Mouse (Mus musculus) stomach, embryonic 15.5 days (tissue): ENCODE measurements around the gene Ggact. TPM values are rescaled to one million over a fixed set of nuclear protein-coding genes. Genes with fewer than 3 reads are reported as not detected.
A peak's percentile ranks its signal among the peaks of the same experiment; 100 is the strongest.

Experiments
- ATAC-seq: fragments of 200-750 bp; cut with Nextera tagmentation; 2 replicates; pipeline ENCODE4 v1.8.0; 2017; ENCODE audit warnings: low read depth, moderate number of reproducible peaks, moderate TSS enrichment; ENCODE audit not compliant: insufficient read depth, low FRiP score
- H3K27ac ChIP-seq: fragments of 300-500 bp; sonication (generic); 2 replicates; pipeline ENCODE4 v1.5.1; 2015; ENCODE audit warnings: mild to moderate bottlenecking, inconsistent platforms
- H3K27me3 ChIP-seq: fragments of 300-500 bp; sonication (generic); replicated peaks from 2 replicates; pipeline ENCODE4 v1.6.1; 2015; ENCODE audit warnings: inconsistent platforms
- H3K36me3 ChIP-seq: fragments of 300-500 bp; sonication (generic); 2 replicates; pipeline ENCODE4 v1.6.1; 2015; ENCODE audit warnings: inconsistent platforms
- H3K4me1 ChIP-seq: fragments of 300-500 bp; sonication (generic); 2 replicates; pipeline ENCODE4 v1.6.1; 2015; ENCODE audit warnings: inconsistent platforms
- H3K4me2 ChIP-seq: fragments of 300-500 bp; sonication (generic); 2 replicates; pipeline ENCODE4 v1.6.1; 2015; ENCODE audit warnings: mild to moderate bottlenecking, inconsistent platforms
- H3K4me3 ChIP-seq: fragments of 300-500 bp; sonication (generic); replicated peaks from 2 replicates; pipeline ENCODE4 v1.5.1; 2015; ENCODE audit warnings: inconsistent platforms
- H3K9ac ChIP-seq: fragments of 300-500 bp; sonication (generic); 2 replicates; pipeline ENCODE4 v1.6.1; 2015; ENCODE audit warnings: inconsistent platforms
- H3K9me3 ChIP-seq: fragments of 300-500 bp; sonication (generic); 2 replicates; pipeline ENCODE4 v1.6.1; 2016; ENCODE audit warnings: inconsistent platforms
- WGBS: fragments of 180-500 bp; shearing (Covaris S2); methylation state at CpG from one replicate; pipeline ENCODE4 v1.1.7; 2015; 5-methylcytosine and 5-hydroxymethylcytosine counted together
- polyA plus RNA-seq: library from polyadenylated mRNA; unstranded; fragments of >200 nt; fragmentation: Nextera tagmentation; extraction: Ambion mirVana; gene quantifications from 2 replicates; pipeline ENCODE4 v1.2.1, GENCODE M21; 2015

Ggact gene
- polyA plus RNA-seq, 1 experiment from 2014 or later: 32.7 TPM

GRCm38 (mm10) chr14:122881699-122882098 lies 31.9 kb downstream of the Ggact start:
- Histone ChIP-seq H3K4me1 (0 out of 2 replicates have a peak, but pooled peaks cover 9% of the 10 kb centered on the region), H3K27me3 (no peaks in the 10 kb centered on the region), H3K9ac (no peak overlapping the region), H3K4me3 (no peak overlapping the region), H3K36me3 (0 out of 2 replicates have a peak, but pooled peaks cover 2% of the 10 kb centered on the region), H3K27ac (no peak overlapping the region), H3K4me2 (no peak overlapping the region), H3K9me3 (no peaks in the 10 kb centered on the region)
- no peak for ATAC-seq
- 79% methylated on average over 2 of the region's 2 CpGs for WGBS

- no peaks in the 10 kb centered on the region for H3K27me3 ChIP-seq
- H3K9me3 ChIP-seq: no peaks in the 10 kb centered on the region
- no peak overlapping the region for H3K27ac ChIP-seq
- no peak overlapping the region for H3K9ac ChIP-seq
- WGBS: 77% methylated on average over 7 of the region's 7 CpGs
- no peak for ATAC-seq
- H3K4me1 ChIP-seq: 0 out of 2 replicates have a peak, but pooled peaks cover 9% of the 10 kb centered on the region
- H3K4me2 ChIP-seq: no peak overlapping the region
- no peak overlapping the region for H3K4me3 ChIP-seq
- no peaks in the 10 kb centered on the region for H3K36me3 ChIP-seq
Observed at GRCm38 (mm10) chr14:122880291-122880690, 33.3 kb downstream of the Ggact start.

- no peak for ATAC-seq
- no peak overlapping the region for H3K27ac ChIP-seq
- 86% methylated on average over 3 of the region's 3 CpGs for WGBS
- H3K36me3 ChIP-seq: no peaks in the 10 kb centered on the region
- H3K9me3 ChIP-seq: no peaks in the 10 kb centered on the region
- H3K4me1 ChIP-seq: 0 out of 2 replicates have a peak, but pooled peaks cover 3% of the 10 kb centered on the region
- no peaks in the 10 kb centered on the region for H3K27me3 ChIP-seq
- H3K4me2 ChIP-seq: no peak overlapping the region
- no peak overlapping the region for H3K9ac ChIP-seq
- H3K4me3 ChIP-seq: no peak overlapping the region
Observed at GRCm38 (mm10) chr14:122877787-122878186, 35.8 kb downstream of the Ggact start.

GRCm38 (mm10) chr14:122876723-122877122 lies 36.8 kb downstream of the Ggact start:
- Histone ChIP-seq H3K4me3 (no peak overlapping the region), H3K27ac (no peak overlapping the region), H3K9me3 (no peaks in the 10 kb centered on the region), H3K27me3 (no peaks in the 10 kb centered on the region), H3K36me3 (no peaks in the 10 kb centered on the region), H3K4me1 (no peaks in the 10 kb centered on the region), H3K4me2 (no peak overlapping the region), H3K9ac (no peak overlapping the region)
- ATAC-seq: no peak
- 72% methylated on average over 7 of the region's 7 CpGs for WGBS

GRCm38 (mm10) chr14:122876163-122876562 lies 37.4 kb downstream of the Ggact start:
- H3K27ac ChIP-seq: no peak overlapping the region
- H3K9ac ChIP-seq: no peak overlapping the region
- H3K36me3 ChIP-seq: no peaks in the 10 kb centered on the region
- H3K27me3 ChIP-seq: no peaks in the 10 kb centered on the region
- H3K9me3 ChIP-seq: no peaks in the 10 kb centered on the region
- no peak overlapping the region for H3K4me2 ChIP-seq
- H3K4me1 ChIP-seq: no peaks in the 10 kb centered on the region
- peak; percentile 77; the same call in 1 of the 2 replicates for ATAC-seq
- no peak overlapping the region for H3K4me3 ChIP-seq
- WGBS: 2% methylated on average over 6 of the region's 6 CpGs

- no peaks in the 10 kb centered on the region for H3K4me1 ChIP-seq
- 74% methylated on average over 6 of the region's 6 CpGs for WGBS
Observed at GRCm38 (mm10) chr14:122875636-122876035, 37.9 kb downstream of the Ggact start.

GRCm38 (mm10) chr14:122875056-122875455 lies 38.5 kb downstream of the Ggact start:
- ATAC-seq: no peak
- H3K4me1 ChIP-seq: no peaks in the 10 kb centered on the region
- no peaks in the 10 kb centered on the region for H3K9me3 ChIP-seq
- no peak overlapping the region for H3K27ac ChIP-seq
- WGBS: 83% methylated on average over 8 of the region's 8 CpGs
- no peaks in the 10 kb centered on the region for H3K27me3 ChIP-seq
- no peaks in the 10 kb centered on the region for H3K36me3 ChIP-seq
- no peak overlapping the region for H3K9ac ChIP-seq
- H3K4me2 ChIP-seq: no peak overlapping the region
- no peak overlapping the region for H3K4me3 ChIP-seq

More at GRCm38 (mm10) chr14:122875636-122876035, 37.9 kb downstream of the Ggact start:
- ATAC-seq: no peak
- Histone ChIP-seq H3K4me3 (no peak overlapping the region), H3K4me2 (no peak overlapping the region), H3K36me3 (no peaks in the 10 kb centered on the region), H3K9ac (no peak overlapping the region), H3K9me3 (no peaks in the 10 kb centered on the region), H3K27me3 (no peaks in the 10 kb centered on the region), H3K27ac (no peak overlapping the region)

- Histone ChIP-seq H3K36me3 (no peaks in the 10 kb centered on the region), H3K4me3 (no peak overlapping the region), H3K27me3 (no peaks in the 10 kb centered on the region), H3K9ac (no peak overlapping the region), H3K9me3 (no peaks in the 10 kb centered on the region), H3K4me2 (no peak overlapping the region), H3K27ac (no peak overlapping the region), H3K4me1 (no peaks in the 10 kb centered on the region)
- WGBS: 66% methylated on average over 6 of the region's 6 CpGs
- ATAC-seq: no peak
Observed at GRCm38 (mm10) chr14:122872612-122873011, 40.9 kb downstream of the Ggact start.

GRCm38 (mm10) chr14:122871841-122872580 lies 41.5 kb downstream of the Ggact start:
- H3K9me3 ChIP-seq: no peaks in the 10 kb centered on the region
- H3K4me1 ChIP-seq: no peaks in the 10 kb centered on the region
- ATAC-seq: no peak
- no peak overlapping the region for H3K4me3 ChIP-seq
- H3K9ac ChIP-seq: no peak overlapping the region
- no peak overlapping the region for H3K4me2 ChIP-seq
- no peaks in the 10 kb centered on the region for H3K36me3 ChIP-seq
- H3K27ac ChIP-seq: no peak overlapping the region
- WGBS: 49% methylated on average over 4 of the region's 4 CpGs
- H3K27me3 ChIP-seq: no peaks in the 10 kb centered on the region

- no peak for ATAC-seq
- no peak overlapping the region for H3K4me2 ChIP-seq
- no peaks in the 10 kb centered on the region for H3K4me1 ChIP-seq
- no peaks in the 10 kb centered on the region for H3K36me3 ChIP-seq
- no peak overlapping the region for H3K9ac ChIP-seq
- H3K9me3 ChIP-seq: no peaks in the 10 kb centered on the region
- no peaks in the 10 kb centered on the region for H3K27me3 ChIP-seq
- no peak overlapping the region for H3K4me3 ChIP-seq
- 68% methylated on average over 6 of the region's 6 CpGs for WGBS
- H3K27ac ChIP-seq: no peak overlapping the region
Observed at GRCm38 (mm10) chr14:122869831-122870230, 43.7 kb downstream of the Ggact start.

GRCm38 (mm10) chr14:122867531-122868285 lies 45.8 kb downstream of the Ggact start:
- WGBS: 60% methylated on average over 4 of the region's 4 CpGs
- ATAC-seq: no peak
- no peaks in the 10 kb centered on the region for H3K27me3 ChIP-seq

GRCm38 (mm10) chr14:122865462-122866129 lies 48.0 kb downstream of the Ggact start:
- no peaks in the 10 kb centered on the region for H3K9me3 ChIP-seq
- H3K36me3 ChIP-seq: no peaks in the 10 kb centered on the region
- no peak for ATAC-seq
- no peaks in the 10 kb centered on the region for H3K4me1 ChIP-seq
- no peak overlapping the region for H3K4me3 ChIP-seq
- WGBS: 56% methylated on average over 4 of the region's 4 CpGs
- no peaks in the 10 kb centered on the region for H3K27me3 ChIP-seq
- H3K27ac ChIP-seq: no peak overlapping the region
- H3K9ac ChIP-seq: no peak overlapping the region
- no peak overlapping the region for H3K4me2 ChIP-seq

More at GRCm38 (mm10) chr14:122867531-122868285, 45.8 kb downstream of the Ggact start:
- Histone ChIP-seq H3K9ac (no peak overlapping the region), H3K4me2 (no peak overlapping the region), H3K4me1 (no peaks in the 10 kb centered on the region), H3K4me3 (no peak overlapping the region), H3K27ac (no peak overlapping the region), H3K9me3 (no peaks in the 10 kb centered on the region), H3K36me3 (no peaks in the 10 kb centered on the region)
